Mouse (Mus musculus): ENCODE measurements at regions not wholly inside any gene's neighbourhood (a gene's known extent, or its start where the extent isn't known, plus 50 kb on each side); places are given as distances from the start of the nearest gene placed in this dataset.

- no peak for DNase-seq
Measured at GRCm38 (mm10) chr12:9438575-9439161, 131.2 kb upstream of the Osr1 start.

- DNase-seq = peak; percentile 4
Measured at GRCm38 (mm10) chr12:9450620-9451019, 119.3 kb upstream of the Osr1 start.

- DNase-seq = no peak
Measured at GRCm38 (mm10) chr12:9460193-9460592, 109.7 kb upstream of the Osr1 start.

GRCm38 (mm10) chr12:9469655-9470470 is 100.1 kb upstream of the Osr1 start:
- DNase-seq = no peak

GRCm38 (mm10) chr12:9475836-9476235 is 94.1 kb upstream of the Osr1 start:
- no peak for DNase-seq

GRCm38 (mm10) chr12:9478201-9478600 is 91.7 kb upstream of the Osr1 start:
- DNase-seq = no peak

- DNase-seq = no peak
Measured at GRCm38 (mm10) chr12:9487674-9488413, 82.1 kb upstream of the Osr1 start.

- no peak for DNase-seq
Measured at GRCm38 (mm10) chr12:9513926-9514325, 56.0 kb upstream of the Osr1 start.

- no peak for DNase-seq
Measured at GRCm38 (mm10) chr12:9518782-9519181, 51.1 kb upstream of the Osr1 start.

- DNase-seq = peak; percentile 26
Measured at GRCm38 (mm10) chr12:9519346-9519745, 50.6 kb upstream of the Osr1 start.

All from adrenal gland, adult 8-10 months (tissue).